Mouse (Mus musculus): ENCODE measurements at regions not wholly inside any gene's neighbourhood (a gene's known extent, or its start where the extent isn't known, plus 50 kb on each side); places are given as distances from the start of the nearest gene placed in this dataset.

DNA sequence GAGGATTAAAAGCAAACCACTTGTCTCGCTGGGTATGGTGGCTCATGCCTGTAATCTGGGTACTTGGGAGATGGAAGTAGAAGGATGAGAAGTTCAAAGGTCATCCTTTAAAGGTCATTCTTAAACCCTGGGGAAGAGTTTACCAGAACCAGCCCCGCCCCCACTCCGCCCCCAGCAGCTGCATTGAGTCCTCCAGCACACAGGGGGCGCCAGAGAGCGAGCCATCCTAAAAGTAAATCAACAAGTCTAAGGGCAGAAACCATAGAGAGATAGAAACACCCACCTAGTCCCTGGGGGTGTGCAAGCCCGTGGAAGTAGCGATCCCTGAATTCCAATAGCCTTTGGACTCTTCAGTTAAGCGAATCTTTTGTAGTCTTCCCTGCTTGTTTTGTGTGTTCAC lies 201.1 kb downstream of the Prex1 start:
- no peak for TF ChIP-seq POLR2A (IDR thresholded peaks at IDR 0.05; ENCODE audit: borderline replicate concordance, extremely low read depth, insufficient read depth, insufficient read length, poor library complexity, severe bottlenecking)
- TF ChIP-seq CTCF (IDR thresholded peaks at IDR 0.05; ENCODE audit: borderline replicate concordance, extremely low read depth, insufficient read depth, insufficient read length) = peak; percentile 30; the same call in 1 of the 2 replicates

Measured in brain, embryonic 14.5 days (tissue).